Mouse (Mus musculus) c-Kit-positive CD71-positive TER-119-negative erythroid progenitor cells, embryonic 14.5 days (primary cell): ENCODE measurements around the gene Gm2916.
"Not testable (repeated sequence)": the region's sequence is repeated elsewhere in the genome, so short reads cannot be mapped to it uniquely, and the experiment has no call there.

Experiments used
- DNase-seq: peaks from one replicate; pipeline ENCODE4 v3.0.0-alpha.2; 2013; ENCODE audit warnings: low read depth

Gm2916 gene

GRCm38 (mm10) chr14:3883872-3884271 is at the start of gene Gm2916:
TSS of gene Gm2916 (plus strand) at chr14:3884172.
- not testable (repeated sequence) for DNase-seq

- not testable (repeated sequence) for DNase-seq
Observed at GRCm38 (mm10) chr14:3845945-3846344, 38.0 kb upstream of the Gm2916 start, which contains the start of gene Gm3033. TSS of gene Gm3033 (plus strand) at chr14:3846245.

- not testable (repeated sequence) for DNase-seq
Observed at GRCm38 (mm10) chr14:3931456-3931855, 47.5 kb downstream of the Gm2916 start, which contains the start of gene Gm3029. TSS of gene Gm3029 (plus strand) at chr14:3931756.

- DNase-seq = not testable (repeated sequence)
Observed at GRCm38 (mm10) chr14:3963247-3963646, 79.3 kb downstream of the Gm2916 start, which contains the start of gene Gm3095. TSS of gene Gm3095 (plus strand) at chr14:3963547.
